12 mouse cellular contexts compared by ENCODE assay signal in genomic region chr2:156783349-156783728, GRCm38 (mm10). TPM values are rescaled to one million over a fixed set of nuclear protein-coding genes. Genes with fewer than 3 reads are reported as not detected.
DNase-seq lines count a peak whose midpoint lies in the region; ATAC-seq lines count a peak whose summit lies in the region.
"Had no signal": no experiment of that assay in that cellular context is flagged by ENCODE, and none has a peak within 500 bp of the region (broad histone marks: within the 10 kb centered on the region; RNA-seq: fewer than 3 reads in every experiment).

No protein-coding gene starts in this region.

- peaks cover 55% of the 10 kb centered on the region for H3K4me1 ChIP-seq in heart, embryonic 11.5 days (ENCODE audit: control insufficient read depth, insufficient read depth, low read length)
- peaks cover 15% of the 10 kb centered on the region for H3K4me1 ChIP-seq in intestine, embryonic 15.5 days (replicated peaks)
- H3K4me1 ChIP-seq in stomach, embryonic 15.5 days = peaks cover 18% of the 10 kb centered on the region
- no peaks in the 10 kb centered on the region; the same call in 1 of the 2 replicates for H3K4me1 ChIP-seq in kidney, embryonic 14.5 days (ENCODE audit: control insufficient read depth, insufficient read depth, low read length)
- H3K4me1 ChIP-seq: hindbrain, embryonic 15.5 days had no signal

- peaks cover 3% of the 10 kb centered on the region; the same call in 1 of the 2 replicates for H3K27me3 ChIP-seq in heart, embryonic 11.5 days (ENCODE audit: control insufficient read depth, insufficient read depth, low read length)
- no peaks in the 10 kb centered on the region for H3K27me3 ChIP-seq in intestine, embryonic 15.5 days (replicated peaks)
- H3K27me3 ChIP-seq in stomach, embryonic 15.5 days (replicated peaks) = no peaks in the 10 kb centered on the region
- H3K27me3 ChIP-seq in kidney, embryonic 14.5 days (ENCODE audit: control insufficient read depth, insufficient read depth, low read length) = no peaks in the 10 kb centered on the region
- H3K27me3 ChIP-seq: hindbrain, embryonic 15.5 days; limb, embryonic 15.5 days; neural tube, embryonic 12.5 days had no signal

- peaks cover 5% of the 10 kb centered on the region for H3K36me3 ChIP-seq in heart, embryonic 11.5 days (ENCODE audit: control insufficient read depth, insufficient read depth, low read length)
- peaks cover 11% of the 10 kb centered on the region; the same call in 1 of the 2 replicates for H3K36me3 ChIP-seq in intestine, embryonic 15.5 days
- no peaks in the 10 kb centered on the region for H3K36me3 ChIP-seq in stomach, embryonic 15.5 days
- no peaks in the 10 kb centered on the region for H3K36me3 ChIP-seq in kidney, embryonic 14.5 days (ENCODE audit: control insufficient read depth, insufficient read depth, low read length)
- H3K36me3 ChIP-seq: hindbrain, embryonic 15.5 days; limb, embryonic 15.5 days; neural tube, embryonic 12.5 days had no signal

- WGBS in heart, embryonic 11.5 days (ENCODE audit: insufficient replicate concordance) = 22% methylated on average over 9 of the region's 9 CpGs
- 58% methylated on average over 9 of the region's 9 CpGs for WGBS in intestine, embryonic 15.5 days
- WGBS in stomach, embryonic 15.5 days = 54% methylated on average over 9 of the region's 9 CpGs
- WGBS in kidney, embryonic 14.5 days = 81% methylated on average over 9 of the region's 9 CpGs

- ATAC-seq in heart, embryonic 11.5 days (replicated peaks; ENCODE audit: insufficient number of reproducible peaks, low FRiP score, low TSS enrichment) = peak; percentile 66
- ATAC-seq in intestine, embryonic 15.5 days = peak; percentile 52
- peak; percentile 76 for ATAC-seq in stomach, embryonic 15.5 days (ENCODE audit: insufficient read depth, low FRiP score, low read depth)
- no peak for ATAC-seq in kidney, embryonic 14.5 days (ENCODE audit: low FRiP score, low TSS enrichment)

- H3K27ac ChIP-seq in heart, embryonic 11.5 days (ENCODE audit: low read depth, low read length) = peak overlapping the region; percentile 75
- H3K27ac ChIP-seq in intestine, embryonic 15.5 days = 0 out of 2 replicates have a peak overlapping the region, but pooled peaks have one; percentile 3
- no peak overlapping the region for H3K27ac ChIP-seq in stomach, embryonic 15.5 days
- H3K27ac ChIP-seq in kidney, embryonic 14.5 days (ENCODE audit: low read depth, low read length) = no peak overlapping the region
- H3K27ac ChIP-seq: hindbrain, embryonic 15.5 days; limb, embryonic 15.5 days; neural tube, embryonic 12.5 days had no signal

- H3K9ac ChIP-seq in heart, embryonic 11.5 days (ENCODE audit: low read depth, low read length) = peak overlapping the region; percentile 1; the same call in 1 of the 2 replicates
- H3K9ac ChIP-seq in intestine, embryonic 15.5 days = no peak overlapping the region
- H3K9ac ChIP-seq in stomach, embryonic 15.5 days = no peak overlapping the region
- no peak overlapping the region for H3K9ac ChIP-seq in kidney, embryonic 14.5 days (ENCODE audit: low read depth, low read length)
- H3K9ac ChIP-seq: hindbrain, embryonic 15.5 days; limb, embryonic 15.5 days; neural tube, embryonic 12.5 days had no signal

- no peak for DNase-seq in heart, postnatal 25 days (ENCODE audit: low spot score)
- peak; percentile 76 for DNase-seq in adrenal gland, adult 2 months
- no peak for DNase-seq in thymus, postnatal 10 days (ENCODE audit: low spot score in 2 of 2)
- DNase-seq in left cerebral cortex, postnatal 4 days = no peak
- DNase-seq: thymus, postnatal 14 days had no signal

- intact Hi-C loops in heart, postnatal 25 days (cut with DNase I) = no loop called here
- intact Hi-C loops in left cerebral cortex, postnatal 4 days (cut with DNase I) = no loop called here

- H3K4me3 ChIP-seq in heart, embryonic 11.5 days (ENCODE audit: low read depth, low read length) = no peak overlapping the region
- no peak overlapping the region for H3K4me3 ChIP-seq in intestine, embryonic 15.5 days (replicated peaks)
- H3K4me3 ChIP-seq in stomach, embryonic 15.5 days (replicated peaks) = no peak overlapping the region
- no peak overlapping the region for H3K4me3 ChIP-seq in kidney, embryonic 14.5 days (ENCODE audit: low read length)
- H3K4me3 ChIP-seq: hindbrain, embryonic 15.5 days; limb, embryonic 15.5 days; neural tube, embryonic 12.5 days had no signal

- peak overlapping the region; percentile 19 for H3K4me2 ChIP-seq in heart, embryonic 11.5 days
- H3K4me2 ChIP-seq in intestine, embryonic 15.5 days (replicated peaks) = no peak overlapping the region
- no peak overlapping the region for H3K4me2 ChIP-seq in stomach, embryonic 15.5 days
- H3K4me2 ChIP-seq in kidney, embryonic 14.5 days (replicated peaks; ENCODE audit: low read depth, low read length) = no peak overlapping the region
- H3K4me2 ChIP-seq: hindbrain, embryonic 15.5 days; limb, embryonic 15.5 days; neural tube, embryonic 12.5 days had no signal

- no peaks in the 10 kb centered on the region for H3K9me3 ChIP-seq in heart, embryonic 11.5 days (replicated peaks; ENCODE audit: control insufficient read depth, low read length)
- H3K9me3 ChIP-seq in intestine, embryonic 15.5 days = no peaks in the 10 kb centered on the region
- H3K9me3 ChIP-seq in stomach, embryonic 15.5 days = no peaks in the 10 kb centered on the region
- no peaks in the 10 kb centered on the region for H3K9me3 ChIP-seq in kidney, embryonic 14.5 days (ENCODE audit: control insufficient read depth, low read length)
- H3K9me3 ChIP-seq: hindbrain, embryonic 15.5 days; limb, embryonic 15.5 days had no signal

RNA-seq across cellular contexts. Expression of gene Myl9, which starts 8.1 kb away (rescaled TPM):
- polyA plus RNA-seq in heart, embryonic 11.5 days (2014; fragmentation: Nextera tagmentation; extraction: Ambion mirVana) = 2,229 and 2,268 TPM in 2 replicates
- total RNA-seq in heart, postnatal 25 days (2021) = 100 to 1,000 TPM; 200 to 205 TPM
- 10 to 100 TPM; 74.9 to 85.2 TPM for total RNA-seq in adrenal gland, adult 2 months (2021)
- polyA plus RNA-seq in adrenal gland, adult 2 months (2012; rRNA removed) = 44.0 and 48.0 TPM in 2 replicates
- polyA plus RNA-seq in intestine, embryonic 15.5 days (2015; fragmentation: Nextera tagmentation; extraction: Ambion mirVana) = 1,100 and 1,103 TPM in 2 replicates
- 1,258 and 1,308 TPM in 2 replicates for polyA plus RNA-seq in stomach, embryonic 15.5 days (2015; fragmentation: Nextera tagmentation; extraction: Ambion mirVana)
- 218 and 250 TPM in 2 replicates for polyA plus RNA-seq in kidney, embryonic 14.5 days (2014; fragmentation: Nextera tagmentation; extraction: Ambion mirVana)
- total RNA-seq in left cerebral cortex, postnatal 4 days (2021) = 10 to 100 TPM; 13.4 to 18.6 TPM

RNA-seq across cellular contexts. Expression of gene Tgif2, which starts 56.5 kb away (rescaled TPM):
- 42.7 and 44.1 TPM in 2 replicates for polyA plus RNA-seq in heart, embryonic 11.5 days (2014; fragmentation: Nextera tagmentation; extraction: Ambion mirVana)
- total RNA-seq in heart, postnatal 25 days (2021) = under 1 TPM; 0.75 to 0.95 TPM
- 1 to 10 TPM; 1.8 to 4.3 TPM for total RNA-seq in adrenal gland, adult 2 months (2021)
- polyA plus RNA-seq in adrenal gland, adult 2 months (2012; rRNA removed) = 5.5 and 8.5 TPM in 2 replicates
- polyA plus RNA-seq in intestine, embryonic 15.5 days (2015; fragmentation: Nextera tagmentation; extraction: Ambion mirVana) = 34.3 and 38.3 TPM in 2 replicates
- polyA plus RNA-seq in stomach, embryonic 15.5 days (2015; fragmentation: Nextera tagmentation; extraction: Ambion mirVana) = 41.5 and 45.9 TPM in 2 replicates
- polyA plus RNA-seq in kidney, embryonic 14.5 days (2014; fragmentation: Nextera tagmentation; extraction: Ambion mirVana) = 67.8 and 78.1 TPM in 2 replicates
- total RNA-seq in left cerebral cortex, postnatal 4 days (2021) = 1 to 10 TPM; 5.7 to 6.0 TPM

Comparison
In these comparisons a context has a peak if more than half of its experiments do, and no peak if none do; other contexts are left out.
1. H3K27ac ChIP-seq: peak in heart, embryonic 11.5 days (single experiment) and intestine, embryonic 15.5 days (single experiment); none in stomach, embryonic 15.5 days (single experiment) and kidney, embryonic 14.5 days (single experiment).